Mouse (Mus musculus): Measurements from ENCODE around the gene Bicdl2.

Bicdl2 gene

GRCm38 (mm10) chr17:23660117-23660875 is at the start of gene Bicdl2:
Bicdl2 (plus strand) TSS chr17:23660506.
- in situ Hi-C loops (cut with MboI; ENCODE audit: low sequenced_read_pairs), result no loop called here

GRCm38 (mm10) chr17:23617087-23617486 is 43.2 kb upstream of the Bicdl2 start:
- in situ Hi-C loops (cut with MboI; ENCODE audit: low sequenced_read_pairs), result no loop called here

GRCm38 (mm10) chr17:23620351-23620750 is 40.0 kb upstream of the Bicdl2 start:
- in situ Hi-C loops (cut with MboI; ENCODE audit: low sequenced_read_pairs), result no loop called here

GRCm38 (mm10) chr17:23627813-23628212 is 32.5 kb upstream of the Bicdl2 start:
- in situ Hi-C loops (cut with MboI; ENCODE audit: low sequenced_read_pairs), result no loop called here

GRCm38 (mm10) chr17:23630195-23631020 is 29.9 kb upstream of the Bicdl2 start:
- in situ Hi-C loops (cut with MboI; ENCODE audit: low sequenced_read_pairs), result no loop called here

- in situ Hi-C loops (cut with MboI; ENCODE audit: low sequenced_read_pairs), result no loop called here
Observed at GRCm38 (mm10) chr17:23631241-23631640, 29.1 kb upstream of the Bicdl2 start.

- in situ Hi-C loops (cut with MboI; ENCODE audit: low sequenced_read_pairs), result no loop called here
Observed at GRCm38 (mm10) chr17:23644613-23645495, 15.5 kb upstream of the Bicdl2 start, which contains the start of gene Mmp25. Mmp25 (minus strand) TSS chr17:23645277.

- in situ Hi-C loops (cut with MboI; ENCODE audit: low sequenced_read_pairs), result no loop called here
Observed at GRCm38 (mm10) chr17:23645894-23646293, 14.4 kb upstream of the Bicdl2 start.

GRCm38 (mm10) chr17:23651363-23651762 is 8.9 kb upstream of the Bicdl2 start:
- in situ Hi-C loops (cut with MboI; ENCODE audit: low sequenced_read_pairs), result no loop called here

GRCm38 (mm10) chr17:23653324-23653723 is 7.0 kb upstream of the Bicdl2 start:
- in situ Hi-C loops (cut with MboI; ENCODE audit: low sequenced_read_pairs), result no loop called here

GRCm38 (mm10) chr17:23654001-23654400 is 6.3 kb upstream of the Bicdl2 start:
- in situ Hi-C loops (cut with MboI; ENCODE audit: low sequenced_read_pairs), result no loop called here

GRCm38 (mm10) chr17:23654410-23654809 is 5.9 kb upstream of the Bicdl2 start:
- in situ Hi-C loops (cut with MboI; ENCODE audit: low sequenced_read_pairs), result no loop called here

GRCm38 (mm10) chr17:23658450-23658849 is 1.9 kb upstream of the Bicdl2 start:
- in situ Hi-C loops (cut with MboI; ENCODE audit: low sequenced_read_pairs), result no loop called here

GRCm38 (mm10) chr17:23660876-23661200 is 532 bp downstream of the Bicdl2 start:
- in situ Hi-C loops (cut with MboI; ENCODE audit: low sequenced_read_pairs), result no loop called here

GRCm38 (mm10) chr17:23661526-23661925 is 1.2 kb downstream of the Bicdl2 start:
- in situ Hi-C loops (cut with MboI; ENCODE audit: low sequenced_read_pairs), result no loop called here

- in situ Hi-C loops (cut with MboI; ENCODE audit: low sequenced_read_pairs), result no loop called here
Observed at GRCm38 (mm10) chr17:23664556-23665021, 4.3 kb downstream of the Bicdl2 start.

GRCm38 (mm10) chr17:23665511-23665910 is 5.2 kb downstream of the Bicdl2 start:
- in situ Hi-C loops (cut with MboI; ENCODE audit: low sequenced_read_pairs), result no loop called here

- in situ Hi-C loops (cut with MboI; ENCODE audit: low sequenced_read_pairs), result no loop called here
Observed at GRCm38 (mm10) chr17:23670516-23671074, 10.3 kb downstream of the Bicdl2 start.

- in situ Hi-C loops (cut with MboI; ENCODE audit: low sequenced_read_pairs), result no loop called here
Observed at GRCm38 (mm10) chr17:23671519-23671918, 11.2 kb downstream of the Bicdl2 start.

GRCm38 (mm10) chr17:23672761-23673160 is 12.5 kb downstream of the Bicdl2 start:
- in situ Hi-C loops (cut with MboI; ENCODE audit: low sequenced_read_pairs), result no loop called here

Data from CH12F3 (cell line).